Mouse (Mus musculus): ENCODE data around the gene Gnb3. TPM values are rescaled to one million over a fixed set of nuclear protein-coding genes. Genes with fewer than 3 reads are reported as not detected.

Gnb3 gene
- polyA plus RNA-seq, 1 experiment, result 0.41 TPM

GRCm38 (mm10) chr6:124796200-124796599 is 43.9 kb downstream of the Gnb3 start:
- H3K27me3 ChIP-seq (replicated peaks; ENCODE audit: control insufficient read depth, insufficient read depth, low read length), result no peaks in the 10 kb centered on the region
- WGBS, result 45% methylated on average over 2 of the region's 2 CpGs
- peak overlapping the region; percentile 95 for H3K27ac ChIP-seq (ENCODE audit: insufficient read depth, low read depth, low read length)
- H3K36me3 ChIP-seq (ENCODE audit: control insufficient read depth, insufficient read depth, low read length), result no peaks in the 10 kb centered on the region
- DNase-seq, result no peak
- peaks cover 13% of the 10 kb centered on the region for H3K4me1 ChIP-seq (ENCODE audit: control insufficient read depth, insufficient read depth, low read length)
- no peak overlapping the region for H3K4me3 ChIP-seq (ENCODE audit: insufficient read depth, low read depth, low read length)
- TF ChIP-seq POLR2A (IDR thresholded peaks at IDR 0.05; ENCODE audit: low read depth, low read length) (no peak), CTCF (conservative IDR thresholded peaks at IDR 0.05; ENCODE audit: insufficient read depth, insufficient read length, low read depth, low read length) (no peak)

- H3K4me1 ChIP-seq (ENCODE audit: control insufficient read depth, insufficient read depth, low read length), result peaks cover 13% of the 10 kb centered on the region
- no peaks in the 10 kb centered on the region for H3K27me3 ChIP-seq (replicated peaks; ENCODE audit: control insufficient read depth, insufficient read depth, low read length)
- H3K27ac ChIP-seq (ENCODE audit: insufficient read depth, low read depth, low read length), result peak overlapping the region; percentile 95
- H3K4me3 ChIP-seq (ENCODE audit: insufficient read depth, low read depth, low read length), result no peak overlapping the region
- DNase-seq, result peak; percentile 90
- no peak for TF ChIP-seq POLR2A (IDR thresholded peaks at IDR 0.05; ENCODE audit: low read depth, low read length)
- no peak for TF ChIP-seq CTCF (conservative IDR thresholded peaks at IDR 0.05; ENCODE audit: insufficient read depth, insufficient read length, low read depth, low read length)
- H3K36me3 ChIP-seq (ENCODE audit: control insufficient read depth, insufficient read depth, low read length), result no peaks in the 10 kb centered on the region
- 45% methylated on average over 4 of the region's 4 CpGs for WGBS
Observed at GRCm38 (mm10) chr6:124795781-124796180, 44.3 kb downstream of the Gnb3 start.

- 58% methylated on average over 3 of the region's 3 CpGs for WGBS
- no peaks in the 10 kb centered on the region for H3K27me3 ChIP-seq (replicated peaks; ENCODE audit: control insufficient read depth, insufficient read depth, low read length)
- no peak overlapping the region for H3K27ac ChIP-seq (ENCODE audit: insufficient read depth, low read depth, low read length)
- peak; percentile 80 for DNase-seq
- H3K4me3 ChIP-seq (ENCODE audit: insufficient read depth, low read depth, low read length), result no peak overlapping the region
- H3K4me1 ChIP-seq (ENCODE audit: control insufficient read depth, insufficient read depth, low read length), result peaks cover 13% of the 10 kb centered on the region
- no peaks in the 10 kb centered on the region for H3K36me3 ChIP-seq (ENCODE audit: control insufficient read depth, insufficient read depth, low read length)
- TF ChIP-seq POLR2A (IDR thresholded peaks at IDR 0.05; ENCODE audit: low read depth, low read length), result no peak
- no peak for TF ChIP-seq CTCF (conservative IDR thresholded peaks at IDR 0.05; ENCODE audit: insufficient read depth, insufficient read length, low read depth, low read length)
Observed at GRCm38 (mm10) chr6:124791911-124792310, 48.2 kb downstream of the Gnb3 start.

- Histone ChIP-seq H3K27ac (ENCODE audit: insufficient read depth, low read depth, low read length) (no peak overlapping the region), H3K4me1 (ENCODE audit: control insufficient read depth, insufficient read depth, low read length) (peaks cover 9% of the 10 kb centered on the region), H3K36me3 (ENCODE audit: control insufficient read depth, insufficient read depth, low read length) (no peaks in the 10 kb centered on the region), H3K27me3 (replicated peaks; ENCODE audit: control insufficient read depth, insufficient read depth, low read length) (no peaks in the 10 kb centered on the region), H3K4me3 (ENCODE audit: insufficient read depth, low read depth, low read length) (no peak overlapping the region)
- WGBS, result 56% methylated on average over 4 of the region's 4 CpGs
- peak; percentile 8 for DNase-seq
- TF ChIP-seq CTCF (conservative IDR thresholded peaks at IDR 0.05; ENCODE audit: insufficient read depth, insufficient read length, low read depth, low read length), result no peak
- TF ChIP-seq POLR2A (IDR thresholded peaks at IDR 0.05; ENCODE audit: low read depth, low read length), result no peak
Observed at GRCm38 (mm10) chr6:124790121-124790520, 50.0 kb downstream of the Gnb3 start.

- TF ChIP-seq CTCF (conservative IDR thresholded peaks at IDR 0.05; ENCODE audit: insufficient read depth, insufficient read length, low read depth, low read length), result no peak
- TF ChIP-seq POLR2A (IDR thresholded peaks at IDR 0.05; ENCODE audit: low read depth, low read length), result no peak
- WGBS, result 83% methylated on average over 4 of the region's 4 CpGs
- H3K27ac ChIP-seq (ENCODE audit: insufficient read depth, low read depth, low read length), result no peak overlapping the region
- no peaks in the 10 kb centered on the region for H3K27me3 ChIP-seq (replicated peaks; ENCODE audit: control insufficient read depth, insufficient read depth, low read length)
- no peaks in the 10 kb centered on the region for H3K36me3 ChIP-seq (ENCODE audit: control insufficient read depth, insufficient read depth, low read length)
- H3K4me1 ChIP-seq (ENCODE audit: control insufficient read depth, insufficient read depth, low read length), result peaks cover 7% of the 10 kb centered on the region
- no peak overlapping the region for H3K4me3 ChIP-seq (ENCODE audit: insufficient read depth, low read depth, low read length)
- DNase-seq, result peak; percentile 4
Observed at GRCm38 (mm10) chr6:124789519-124789918, 50.6 kb downstream of the Gnb3 start.

- TF ChIP-seq POLR2A (IDR thresholded peaks at IDR 0.05; ENCODE audit: low read depth, low read length) (no peak), CTCF (conservative IDR thresholded peaks at IDR 0.05; ENCODE audit: insufficient read depth, insufficient read length, low read depth, low read length) (no peak)
- Histone ChIP-seq H3K27me3 (replicated peaks; ENCODE audit: control insufficient read depth, insufficient read depth, low read length) (no peaks in the 10 kb centered on the region), H3K4me3 (ENCODE audit: insufficient read depth, low read depth, low read length) (no peak overlapping the region), H3K4me1 (ENCODE audit: control insufficient read depth, insufficient read depth, low read length) (peaks cover 7% of the 10 kb centered on the region), H3K36me3 (ENCODE audit: control insufficient read depth, insufficient read depth, low read length) (no peaks in the 10 kb centered on the region), H3K27ac (ENCODE audit: insufficient read depth, low read depth, low read length) (no peak overlapping the region)
- no peak for DNase-seq
- 72% methylated on average over 10 of the region's 10 CpGs for WGBS
Observed at GRCm38 (mm10) chr6:124787722-124788121, 52.4 kb downstream of the Gnb3 start.

GRCm38 (mm10) chr6:124786756-124787420 is 53.2 kb downstream of the Gnb3 start:
- peak; percentile 81 for DNase-seq
- H3K4me3 ChIP-seq (ENCODE audit: insufficient read depth, low read depth, low read length), result no peak overlapping the region
- no peaks in the 10 kb centered on the region for H3K27me3 ChIP-seq (replicated peaks; ENCODE audit: control insufficient read depth, insufficient read depth, low read length)
- no peaks in the 10 kb centered on the region for H3K36me3 ChIP-seq (ENCODE audit: control insufficient read depth, insufficient read depth, low read length)
- H3K27ac ChIP-seq (ENCODE audit: insufficient read depth, low read depth, low read length), result peak overlapping the region; percentile 16; the same call in 1 of the 2 replicates
- peaks cover 2% of the 10 kb centered on the region; the same call in 1 of the 2 replicates for H3K4me1 ChIP-seq (ENCODE audit: control insufficient read depth, insufficient read depth, low read length)
- 36% methylated on average over 8 of the region's 8 CpGs for WGBS
- TF ChIP-seq POLR2A (IDR thresholded peaks at IDR 0.05; ENCODE audit: low read depth, low read length) (no peak), CTCF (conservative IDR thresholded peaks at IDR 0.05; ENCODE audit: insufficient read depth, insufficient read length, low read depth, low read length) (0 out of 2 replicates have a peak, but pooled peaks have one; percentile 4)

Other genes with a start within 250 kb of the Gnb3 start
- 0.18 and 0.20 TPM in 2 replicates for gene C1s2, start 204.2 kb downstream of the Gnb3 start, polyA plus RNA-seq (2012; rRNA removed)
- 215 and 231 TPM in 2 replicates for gene Lpcat3, start 177.2 kb downstream of the Gnb3 start, polyA plus RNA-seq (2012; rRNA removed)
- 50.5 and 67.4 TPM in 2 replicates for gene Emg1, start 128.1 kb downstream of the Gnb3 start, polyA plus RNA-seq (2012; rRNA removed)
- 181 and 193 TPM in 2 replicates for gene Phb2, start 127.9 kb downstream of the Gnb3 start, polyA plus RNA-seq (2012; rRNA removed)
- gene Ptpn6, start 101.6 kb downstream of the Gnb3 start, polyA plus RNA-seq (2012; rRNA removed), result 21.5 and 31.7 TPM in 2 replicates
- gene Grcc10, start 98.9 kb downstream of the Gnb3 start, polyA plus RNA-seq (2012; rRNA removed), result 387 and 474 TPM in 2 replicates
- gene Gm45234, start 84.3 kb downstream of the Gnb3 start, polyA plus RNA-seq (2012; rRNA removed), result not detected in 2 replicates
- gene Atn1, start 83.8 kb downstream of the Gnb3 start, polyA plus RNA-seq (2012; rRNA removed), result 49.1 and 65.4 TPM in 2 replicates
- gene Eno2, start 70.6 kb downstream of the Gnb3 start, polyA plus RNA-seq (2012; rRNA removed), result 2.6 and 3.2 TPM in 2 replicates
- gene Lrrc23, start 60.5 kb downstream of the Gnb3 start, polyA plus RNA-seq (2012; rRNA removed), result 0.41 and 0.66 TPM in 2 replicates
- gene Spsb2, start 31.6 kb downstream of the Gnb3 start, polyA plus RNA-seq (2012; rRNA removed), result 33.7 and 36.7 TPM in 2 replicates
- gene Tpi1, start 26.0 kb downstream of the Gnb3 start, polyA plus RNA-seq (2012; rRNA removed), result 1,044 and 1,055 TPM in 2 replicates
- gene Usp5, start 10.8 kb downstream of the Gnb3 start, polyA plus RNA-seq (2012; rRNA removed), result 66.2 and 74.0 TPM in 2 replicates
- 4.2 and 4.3 TPM in 2 replicates for gene Cdca3, start 10.7 kb downstream of the Gnb3 start, polyA plus RNA-seq (2012; rRNA removed)
- gene P3h3, start 17.5 kb upstream of the Gnb3 start, polyA plus RNA-seq (2012; rRNA removed), result 15.8 and 19.1 TPM in 2 replicates
- gene Gpr162, start 23.7 kb upstream of the Gnb3 start, polyA plus RNA-seq (2012; rRNA removed), result 4.0 and 5.6 TPM in 2 replicates
- gene Cd4, start 47.9 kb upstream of the Gnb3 start, polyA plus RNA-seq (2012; rRNA removed), result 0.57 and 4.3 TPM in 2 replicates
- gene Lag3, start 71.4 kb upstream of the Gnb3 start, polyA plus RNA-seq (2012; rRNA removed), result 0.80 and 1.5 TPM in 2 replicates
- 1,732 and 2,839 TPM in 2 replicates for gene Ptms, start 79.8 kb upstream of the Gnb3 start, polyA plus RNA-seq (2012; rRNA removed)
- gene Mlf2, start 91.1 kb upstream of the Gnb3 start, polyA plus RNA-seq (2012; rRNA removed), result 402 and 403 TPM in 2 replicates
- 268 and 276 TPM in 2 replicates for gene Cops7a, start 125.3 kb upstream of the Gnb3 start, polyA plus RNA-seq (2012; rRNA removed)
- gene Pianp, start 156.4 kb upstream of the Gnb3 start, polyA plus RNA-seq (2012; rRNA removed), result 0.95 and 0.99 TPM in 2 replicates
- gene Zfp384, start 168.9 kb upstream of the Gnb3 start, polyA plus RNA-seq (2012; rRNA removed), result 37.8 and 45.7 TPM in 2 replicates
- 39.1 and 39.2 TPM in 2 replicates for gene Ing4, start 199.5 kb upstream of the Gnb3 start, polyA plus RNA-seq (2012; rRNA removed)
- gene Acrbp, start 209.4 kb upstream of the Gnb3 start, polyA plus RNA-seq (2012; rRNA removed), result 14.3 and 18.9 TPM in 2 replicates
- 2.9 and 3.5 TPM in 2 replicates for gene Lpar5, start 227.6 kb upstream of the Gnb3 start, polyA plus RNA-seq (2012; rRNA removed)

Measured in kidney, adult 2 months (tissue).